Mouse (Mus musculus): ENCODE data around the gene Igfbp3.

- no peak for TF ChIP-seq CTCF (IDR thresholded peaks at IDR 0.05; ENCODE audit: borderline replicate concordance, insufficient read depth, low read depth, low read length)
- no peak for TF ChIP-seq POLR2A (IDR thresholded peaks at IDR 0.05; ENCODE audit: borderline replicate concordance, insufficient read depth, low read length)
These were observed 49.3 kb downstream of the Igfbp3 start for GRCm38 (mm10) chr11:7164416-7164815.
